Mouse (Mus musculus): Measurements from ENCODE around the gene Ccl6. TPM values are rescaled to one million over a fixed set of nuclear protein-coding genes. Genes with fewer than 3 reads are reported as not detected.

The Ccl6 gene
- total RNA-seq (2015; ENCODE audit: low replicate concordance) = 55.5 and 74.2 TPM in 2 replicates
- 24.0 and 25.2 TPM in 2 replicates for total RNA-seq (2017; ENCODE audit: low replicate concordance)

DNA sequence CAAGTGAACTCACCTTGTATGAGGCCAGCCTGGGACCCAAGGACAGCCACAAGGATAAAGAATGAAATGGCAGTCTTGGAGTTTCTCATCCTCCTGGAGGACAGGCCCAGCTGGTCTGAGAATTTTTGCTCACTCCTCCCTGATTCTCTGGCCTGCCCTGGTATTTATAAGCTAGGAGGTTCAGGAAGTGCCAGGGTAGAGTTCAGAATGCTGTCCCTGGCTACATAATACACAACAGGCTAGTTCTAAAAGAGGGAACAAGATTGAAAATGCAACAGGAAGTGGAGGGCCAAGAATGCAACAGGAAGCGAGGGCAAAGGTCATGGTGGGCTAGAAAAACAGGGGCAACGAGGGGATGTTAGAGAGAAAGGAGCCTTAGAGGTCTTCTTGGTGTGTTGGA, at the start of gene Ccl6:
Gene Ccl6 (minus strand): TSS at position 235 of the 400 bp plus-strand sequence.
- no peak for ATAC-seq (replicated peaks; ENCODE audit: low FRiP score, poor library complexity, severe bottlenecking)

DNA sequence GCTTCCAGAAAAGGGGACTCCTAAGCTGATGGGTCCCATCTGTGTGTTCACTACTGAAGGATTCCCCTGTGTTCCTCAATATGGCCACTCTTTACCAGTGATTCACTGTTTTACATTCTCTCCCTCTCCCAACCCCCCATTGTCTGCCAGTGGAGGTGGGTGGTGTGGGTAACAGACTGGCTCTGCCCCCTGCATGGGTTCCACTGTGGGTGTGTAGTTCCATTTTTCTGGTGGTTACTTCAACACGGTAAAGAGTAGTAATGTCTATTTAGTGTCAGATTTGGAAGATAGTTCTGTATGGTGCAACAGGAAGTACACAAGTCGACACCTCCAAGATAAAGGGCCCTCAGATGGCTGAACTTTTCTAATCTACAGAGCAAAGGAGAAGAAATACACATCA, 48.3 kb upstream of the Ccl6 start:
- no peak for ATAC-seq (replicated peaks; ENCODE audit: low FRiP score, poor library complexity, severe bottlenecking)

DNA sequence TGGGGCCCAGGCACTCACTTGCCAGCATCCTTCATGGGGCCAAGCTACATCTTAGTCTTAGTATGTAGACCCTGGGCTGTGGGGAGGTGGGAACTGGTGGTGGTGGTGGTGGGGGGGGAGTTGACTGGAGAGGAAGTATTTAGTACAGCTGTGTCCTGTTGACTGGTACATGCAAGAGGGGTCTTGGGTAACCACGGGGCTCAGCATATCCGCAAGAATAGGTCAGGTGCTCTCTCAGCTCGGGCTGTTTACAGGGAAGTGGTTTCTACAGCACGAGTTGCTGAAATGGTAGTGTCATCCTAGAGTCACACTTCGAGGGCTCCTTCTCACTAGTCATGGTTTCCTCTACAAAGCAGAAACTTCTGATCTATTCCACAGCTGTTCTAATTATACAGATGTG, 47.3 kb upstream of the Ccl6 start:
- no peak for ATAC-seq (replicated peaks; ENCODE audit: low FRiP score, poor library complexity, severe bottlenecking)

DNA sequence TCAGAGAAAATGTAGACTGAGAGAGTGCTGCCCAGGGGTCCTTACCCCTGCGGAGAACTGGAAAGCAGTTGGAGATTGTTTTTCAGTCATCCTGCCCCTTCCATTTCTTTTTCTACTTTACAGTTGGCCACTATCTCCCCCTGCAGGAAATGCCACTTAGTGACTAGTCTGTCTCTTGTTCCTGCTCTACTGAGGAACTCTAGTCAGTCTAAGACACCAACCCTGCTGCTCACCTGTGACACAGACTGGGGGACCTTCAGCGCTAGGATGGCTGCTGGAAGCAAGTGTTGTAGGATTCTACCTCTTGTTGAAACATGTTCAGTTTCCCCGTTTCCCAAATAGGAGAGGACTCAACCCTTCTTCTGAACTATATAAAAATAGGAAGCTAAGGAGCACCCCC, 46.6 kb upstream of the Ccl6 start:
- ATAC-seq (replicated peaks; ENCODE audit: low FRiP score, poor library complexity, severe bottlenecking) = no peak

DNA sequence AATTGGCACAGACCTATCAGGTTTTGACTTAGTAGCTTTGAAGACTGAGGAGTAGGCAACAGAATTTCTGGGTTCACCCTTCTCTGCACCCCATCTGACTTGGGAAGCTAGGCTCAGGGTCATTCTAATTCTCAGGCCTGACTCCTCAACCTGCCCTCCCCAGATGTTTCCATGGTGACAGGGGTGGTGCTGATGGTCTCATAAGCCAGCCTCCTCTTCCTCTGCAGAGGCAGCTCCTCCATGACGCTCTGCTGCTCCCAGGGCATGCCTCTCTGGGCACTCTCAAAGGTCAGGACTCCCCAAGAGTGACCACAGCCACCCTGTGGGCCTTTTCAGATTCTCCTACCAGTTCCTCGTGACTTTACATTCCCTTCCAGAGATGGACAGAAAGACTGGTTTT, 46.0 kb upstream of the Ccl6 start:
- ATAC-seq (replicated peaks; ENCODE audit: low FRiP score, poor library complexity, severe bottlenecking) = no peak

DNA sequence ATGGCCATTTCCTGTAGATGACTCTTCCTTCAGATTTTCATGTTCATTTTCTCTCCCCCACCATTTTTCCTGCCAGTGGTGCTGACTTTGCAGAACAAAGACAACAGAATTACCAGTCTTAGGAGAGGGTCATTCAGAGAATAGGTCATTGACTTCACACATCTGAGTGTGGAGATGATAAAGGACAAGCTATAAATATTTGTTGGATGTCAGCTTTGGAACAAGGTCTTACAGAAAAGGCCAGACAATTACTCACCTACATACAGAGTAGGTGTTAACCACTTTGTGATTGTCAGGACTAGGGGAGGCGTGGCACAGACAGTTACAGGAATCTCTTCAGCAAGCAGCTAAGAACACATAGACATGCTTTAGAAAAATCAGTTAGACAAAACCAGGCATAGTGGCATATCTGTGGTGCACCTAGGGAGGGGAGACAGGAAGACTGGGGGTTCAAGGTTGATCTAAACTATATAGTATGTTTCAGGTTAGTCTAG, 43.9 kb upstream of the Ccl6 start:
- ATAC-seq (replicated peaks; ENCODE audit: low FRiP score, poor library complexity, severe bottlenecking) = no peak

DNA sequence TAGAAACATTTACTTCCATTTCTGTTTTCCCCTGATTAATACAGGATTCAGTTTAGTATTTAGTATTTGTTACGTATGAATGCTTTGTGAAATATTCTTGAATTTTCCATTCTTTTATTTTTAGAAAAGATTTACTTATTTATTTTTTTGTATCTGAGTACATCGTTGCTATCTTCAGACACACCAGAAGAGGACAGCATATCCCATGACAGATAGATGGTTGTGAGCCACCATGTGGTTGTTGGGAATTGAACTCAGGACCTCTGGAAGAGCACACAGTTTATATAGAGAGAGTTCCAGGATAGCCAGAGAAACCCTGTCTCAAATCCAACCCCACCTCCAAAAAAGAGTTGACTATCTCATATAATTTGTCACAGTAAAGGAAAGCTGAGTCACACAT, 42.0 kb upstream of the Ccl6 start:
- no peak for ATAC-seq (replicated peaks; ENCODE audit: low FRiP score, poor library complexity, severe bottlenecking)

DNA sequence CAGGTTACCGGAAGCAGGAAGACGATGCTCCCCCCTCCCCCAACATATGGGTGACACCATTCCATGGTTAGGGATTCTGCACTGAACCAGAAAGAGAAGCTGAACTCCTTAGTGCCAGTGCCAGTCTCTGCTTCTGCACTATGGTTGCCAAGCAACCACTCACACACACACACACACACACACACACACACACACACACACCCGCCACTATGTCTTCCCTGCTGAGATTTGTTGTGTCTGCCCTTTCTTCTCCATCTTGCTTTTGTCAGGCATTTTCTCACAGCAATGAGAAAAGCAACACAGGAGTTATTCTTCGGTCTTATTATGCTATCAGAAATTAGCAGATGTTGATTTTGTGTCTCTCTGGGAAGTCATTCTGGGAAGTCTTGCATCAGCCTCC, 41.5 kb upstream of the Ccl6 start:
- ATAC-seq (replicated peaks; ENCODE audit: low FRiP score, poor library complexity, severe bottlenecking) = no peak

DNA sequence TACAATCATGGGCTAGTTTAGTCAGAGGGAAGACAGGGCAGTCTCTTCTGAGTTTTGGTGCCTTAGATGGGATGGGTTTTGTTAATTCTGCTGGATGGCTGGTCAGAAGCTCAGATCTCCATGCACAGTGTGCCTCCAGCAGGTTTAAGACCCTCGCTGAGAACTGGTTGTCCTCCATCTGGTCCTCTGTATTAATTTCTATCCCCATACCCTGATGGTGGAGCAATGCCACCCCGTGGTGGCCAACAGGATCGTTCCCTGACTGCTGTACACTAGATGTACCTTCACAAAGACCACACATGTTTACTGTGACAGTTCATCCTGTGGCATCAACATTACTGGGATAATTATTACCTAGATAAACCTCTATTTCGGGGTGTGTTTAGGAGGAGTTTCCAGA, 39.9 kb upstream of the Ccl6 start:
- ATAC-seq (replicated peaks; ENCODE audit: low FRiP score, poor library complexity, severe bottlenecking) = no peak

DNA sequence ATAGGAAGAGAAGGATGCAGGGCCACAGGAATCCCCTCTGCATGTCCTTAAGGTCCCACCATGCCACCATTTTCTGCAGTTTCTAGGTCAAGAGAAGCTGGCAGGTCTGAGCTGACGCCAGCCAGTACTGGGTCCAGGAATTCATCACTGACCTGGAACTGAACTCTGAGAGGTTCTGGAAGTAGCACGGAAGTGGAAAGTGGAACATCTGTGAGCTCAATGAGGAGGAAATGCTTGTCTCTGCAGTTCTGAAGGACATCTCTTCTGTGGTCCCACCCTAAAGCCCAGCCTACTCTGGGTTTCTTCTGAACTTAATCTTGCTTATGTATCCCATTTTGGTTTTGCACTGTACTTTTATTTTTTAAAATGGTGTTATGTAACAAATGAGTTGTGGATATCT, 38.2 kb upstream of the Ccl6 start:
- ATAC-seq (replicated peaks; ENCODE audit: low FRiP score, poor library complexity, severe bottlenecking) = no peak

DNA sequence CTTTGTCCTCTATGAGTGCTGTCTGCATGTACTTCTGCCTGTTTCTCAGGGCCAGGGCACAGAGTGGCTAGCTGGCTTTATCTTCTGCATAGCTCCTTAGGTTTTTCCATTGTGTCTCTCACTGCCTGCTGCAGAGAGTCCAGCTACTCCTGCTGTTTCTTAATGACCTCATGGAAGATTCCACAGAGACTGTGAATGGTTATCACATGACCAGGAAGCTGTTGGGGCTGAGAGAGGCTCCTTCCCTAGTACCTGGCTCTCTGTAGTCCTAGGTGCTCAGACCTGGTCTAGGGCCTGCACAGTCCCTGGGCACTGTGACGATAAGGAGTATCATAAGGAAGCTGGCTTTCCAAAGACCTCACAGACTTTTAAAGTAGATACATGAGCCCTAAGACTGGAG, 37.7 kb upstream of the Ccl6 start:
- ATAC-seq (replicated peaks; ENCODE audit: low FRiP score, poor library complexity, severe bottlenecking) = no peak

DNA sequence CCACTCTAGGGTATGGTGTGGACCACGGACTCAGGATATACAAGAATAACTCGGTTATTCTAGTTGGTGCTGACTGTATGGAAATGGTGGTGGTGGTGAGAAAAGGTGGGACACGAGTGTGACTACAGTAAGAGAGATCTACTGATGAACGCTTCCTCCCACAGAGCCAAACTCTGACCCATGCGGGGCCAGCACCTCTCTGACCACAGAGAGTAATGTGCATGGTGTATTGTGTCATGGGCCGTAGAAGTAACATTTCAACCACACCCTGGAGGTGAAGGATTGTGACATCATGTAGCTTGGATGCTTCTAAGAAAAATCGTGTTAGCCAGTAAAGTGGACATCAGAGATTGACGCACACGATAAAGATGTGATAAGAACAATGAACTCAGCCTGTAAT, 35.9 kb upstream of the Ccl6 start:
- ATAC-seq (replicated peaks; ENCODE audit: low FRiP score, poor library complexity, severe bottlenecking) = no peak

DNA sequence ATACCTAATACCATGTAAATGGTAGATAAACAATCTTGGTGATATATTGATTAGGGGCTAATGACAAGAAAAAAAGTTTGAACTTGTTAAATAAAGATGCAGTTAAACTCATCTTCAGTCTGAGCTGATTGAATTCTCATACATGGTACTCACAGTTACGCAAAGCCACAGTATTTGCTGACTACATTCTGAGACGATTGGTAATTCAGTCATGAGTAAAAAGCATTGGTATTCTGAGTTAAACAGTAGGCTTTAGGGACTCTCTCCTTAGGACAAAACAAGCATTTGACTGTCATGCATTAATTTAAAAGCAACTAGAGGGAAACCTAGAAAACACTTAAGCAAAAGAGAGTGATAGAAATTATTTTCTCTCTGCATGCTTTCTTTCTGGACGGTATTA, 30.7 kb upstream of the Ccl6 start:
- ATAC-seq (replicated peaks; ENCODE audit: low FRiP score, poor library complexity, severe bottlenecking) = no peak

DNA sequence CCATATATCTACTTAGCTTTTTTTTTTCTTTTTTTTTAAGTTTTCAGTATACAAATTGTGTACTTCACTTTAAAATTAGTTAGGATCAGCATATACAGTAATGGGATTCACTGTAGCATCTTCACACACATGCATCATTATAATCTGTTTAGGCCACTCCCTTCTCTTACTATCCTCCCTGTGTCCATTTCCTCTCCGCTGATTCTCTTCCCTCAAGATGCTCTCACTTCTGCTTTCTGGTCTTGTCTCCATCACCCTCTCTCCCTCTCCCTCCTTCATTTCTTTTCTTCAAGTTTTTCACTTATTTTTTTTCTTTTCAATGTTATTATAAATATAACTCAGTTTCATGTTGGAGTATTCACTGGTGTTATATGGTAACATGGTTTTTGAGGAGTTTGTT, 26.1 kb upstream of the Ccl6 start:
- no peak for ATAC-seq (replicated peaks; ENCODE audit: low FRiP score, poor library complexity, severe bottlenecking)

DNA sequence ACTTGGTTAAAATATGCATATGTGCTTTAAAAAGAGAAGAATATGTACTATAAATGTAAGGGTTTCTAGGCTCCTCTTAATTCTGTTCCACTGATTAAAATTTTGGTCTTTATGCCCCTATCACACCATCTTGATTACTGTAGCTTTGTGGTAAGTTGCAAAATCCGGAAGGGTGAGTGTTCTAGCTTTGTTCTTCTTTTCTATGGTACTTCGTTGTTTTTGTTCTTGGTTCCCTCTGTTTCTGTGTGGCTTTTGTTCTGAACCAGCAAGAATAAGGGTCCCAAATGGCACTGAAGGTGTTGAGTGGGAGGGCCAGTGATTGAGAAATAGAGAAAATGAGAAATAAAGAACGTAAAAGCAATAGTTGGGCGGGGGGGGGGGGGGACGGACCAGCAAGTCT, 25.4 kb upstream of the Ccl6 start:
- ATAC-seq (replicated peaks; ENCODE audit: low FRiP score, poor library complexity, severe bottlenecking) = no peak

DNA sequence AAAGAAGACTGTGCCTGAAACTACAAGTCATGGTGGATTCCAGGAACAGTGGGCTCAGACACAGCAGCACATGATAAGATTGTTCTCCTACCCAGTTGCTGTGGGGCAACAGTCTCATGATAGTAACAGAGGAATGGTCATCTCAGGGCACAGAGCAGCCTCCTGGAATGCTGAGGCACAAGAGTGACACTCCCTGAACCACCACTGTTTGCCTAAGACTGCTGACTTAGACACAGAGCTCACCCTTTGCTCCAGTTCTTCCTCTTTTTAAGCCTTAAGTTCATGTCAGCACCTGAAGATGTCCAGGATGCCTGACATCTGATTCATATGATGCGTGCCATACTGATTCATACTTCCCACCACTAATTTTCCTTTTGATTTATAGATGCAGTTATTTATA, 23.7 kb upstream of the Ccl6 start:
- ATAC-seq (replicated peaks; ENCODE audit: low FRiP score, poor library complexity, severe bottlenecking) = no peak

DNA sequence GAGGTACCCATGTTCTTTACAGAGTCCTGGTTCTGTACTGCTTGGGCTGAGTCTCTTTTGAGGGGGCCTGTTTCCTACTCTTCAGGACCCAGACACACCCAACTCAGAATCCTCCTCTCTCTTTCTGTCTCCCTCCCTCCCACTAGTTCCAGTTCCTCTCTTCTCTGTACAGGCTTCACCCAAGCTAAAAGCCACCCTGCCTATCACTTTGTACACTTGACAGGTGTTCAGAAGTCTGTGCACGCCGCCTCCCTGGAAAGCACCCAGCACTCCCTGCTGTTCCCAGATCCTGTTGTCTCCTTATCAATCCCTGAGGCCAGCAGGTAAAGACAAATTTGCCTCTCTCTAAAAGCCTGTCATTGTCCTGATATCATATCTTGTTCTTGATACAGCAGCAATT, 18.0 kb upstream of the Ccl6 start:
- no peak for ATAC-seq (replicated peaks; ENCODE audit: low FRiP score, poor library complexity, severe bottlenecking)

DNA sequence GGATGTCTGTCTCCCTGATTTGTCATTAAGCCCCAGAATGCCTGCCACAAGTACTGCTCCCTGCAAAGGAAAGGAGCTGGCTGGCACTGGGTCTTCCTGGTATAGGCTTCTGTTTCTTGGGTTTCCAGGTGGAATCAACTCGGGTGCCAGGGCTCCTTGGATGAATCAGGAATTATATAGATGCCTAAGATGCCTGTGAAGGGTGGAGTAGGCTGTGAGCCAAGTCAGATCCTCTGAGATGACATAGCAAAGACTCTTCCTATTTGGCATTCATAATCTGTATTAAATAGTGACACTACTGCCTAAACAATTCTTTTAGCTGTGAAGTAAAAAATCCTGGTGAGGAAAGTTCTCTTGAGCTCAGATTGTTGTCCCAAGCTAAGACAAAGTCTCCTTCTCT, 13.5 kb upstream of the Ccl6 start:
- no peak for ATAC-seq (replicated peaks; ENCODE audit: low FRiP score, poor library complexity, severe bottlenecking)

DNA sequence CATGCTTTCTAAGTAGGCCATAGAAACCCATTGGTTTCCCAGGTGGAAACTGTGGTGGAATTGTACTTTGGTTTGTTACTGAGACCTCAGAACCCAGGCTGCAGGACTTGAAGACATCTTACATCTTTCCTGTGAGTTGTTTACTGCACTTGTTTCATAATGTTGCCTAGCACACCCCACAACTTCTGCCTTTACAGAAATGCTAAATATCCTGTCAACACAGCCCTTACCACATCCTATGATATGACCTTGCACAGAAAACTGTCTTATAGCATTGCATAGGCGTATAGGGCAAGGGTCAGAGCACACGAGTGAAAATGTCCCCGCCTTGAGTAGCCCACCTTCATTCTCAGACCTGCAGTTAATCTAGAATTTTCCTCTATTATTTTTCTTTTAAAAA, 12.6 kb upstream of the Ccl6 start:
- no peak for ATAC-seq (replicated peaks; ENCODE audit: low FRiP score, poor library complexity, severe bottlenecking)

DNA sequence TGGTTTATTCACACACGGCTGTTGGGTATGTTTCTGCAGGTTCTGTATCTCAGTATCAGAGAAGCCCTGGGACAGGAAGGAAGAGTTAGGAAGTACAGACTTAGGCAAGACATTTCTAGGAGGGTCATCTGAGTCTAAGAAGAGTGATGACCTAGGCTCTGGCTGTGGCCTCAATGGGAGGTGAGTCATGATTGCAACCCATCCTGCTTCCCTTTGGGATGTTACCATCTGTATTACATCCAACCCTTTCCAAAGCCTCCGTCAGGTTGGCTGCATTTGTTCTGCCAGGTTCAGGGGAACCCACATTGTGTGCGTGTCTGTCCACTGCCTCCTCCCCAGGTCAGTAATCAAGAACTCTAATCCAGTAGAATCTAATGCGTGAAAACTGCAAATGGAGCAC, 11.8 kb upstream of the Ccl6 start:
- ATAC-seq (replicated peaks; ENCODE audit: low FRiP score, poor library complexity, severe bottlenecking) = no peak

DNA sequence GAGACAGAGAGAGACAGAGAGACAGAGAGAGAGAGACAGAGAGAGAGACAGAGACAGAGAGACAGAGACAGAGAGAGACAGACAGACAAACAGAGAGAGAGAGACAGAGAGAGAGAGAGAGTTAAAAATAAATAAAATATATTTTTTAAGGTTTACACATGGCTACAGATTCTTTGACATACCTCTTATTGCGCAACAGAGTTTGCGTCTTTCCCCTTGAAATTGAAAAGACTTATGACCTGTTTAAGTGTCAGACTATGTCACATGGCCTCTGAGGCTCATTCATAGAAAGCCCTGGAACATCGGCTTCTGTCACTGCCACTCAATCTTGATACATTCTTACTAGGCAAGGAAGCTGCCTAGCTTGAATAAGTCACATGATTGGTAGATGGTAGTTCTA, 10.5 kb upstream of the Ccl6 start:
- no peak for ATAC-seq (replicated peaks; ENCODE audit: low FRiP score, poor library complexity, severe bottlenecking)

DNA sequence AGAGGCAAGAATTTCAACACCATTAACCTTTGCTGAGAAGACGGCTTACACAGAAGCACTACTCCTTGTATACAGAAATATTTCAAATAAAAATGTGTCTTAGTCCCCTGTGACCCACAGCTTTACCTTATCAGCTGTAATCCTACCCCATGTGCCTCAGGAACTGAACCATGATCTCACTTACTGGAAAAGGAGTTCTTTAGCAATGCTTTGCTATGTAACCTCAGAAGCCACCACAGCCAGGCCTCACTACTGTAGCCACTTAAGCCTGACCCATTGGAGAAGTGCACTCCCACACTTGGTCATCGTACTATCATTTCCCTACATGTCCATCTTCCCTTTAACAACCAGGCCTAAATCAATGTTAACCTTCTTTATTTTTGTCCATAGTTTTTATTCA, 7.7 kb upstream of the Ccl6 start:
- no peak for ATAC-seq (replicated peaks; ENCODE audit: low FRiP score, poor library complexity, severe bottlenecking)

DNA sequence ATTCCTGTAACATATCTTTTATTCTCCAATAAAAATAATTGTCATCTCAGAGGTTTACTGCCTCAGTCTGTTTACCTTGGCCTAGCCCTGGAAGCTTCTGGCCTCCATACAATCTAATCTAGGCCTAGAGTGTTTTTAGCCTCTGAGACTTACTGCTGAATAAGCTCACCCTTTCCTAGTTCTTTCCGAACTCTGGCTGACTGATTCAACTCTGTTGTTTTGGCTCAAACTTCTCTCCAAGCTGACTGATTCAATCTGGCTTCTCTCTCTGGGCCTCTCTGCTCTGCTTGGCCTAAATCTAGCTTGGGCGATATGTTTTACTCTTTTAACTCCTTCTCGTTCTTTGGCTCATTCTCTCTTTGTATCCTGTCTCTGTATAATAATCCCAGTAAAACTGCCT, 6.1 kb upstream of the Ccl6 start:
- no peak for ATAC-seq (replicated peaks; ENCODE audit: low FRiP score, poor library complexity, severe bottlenecking)

Data from erythroid progenitor cell, adult 5-6 weeks (primary cell).